Mouse (Mus musculus): ENCODE data around the gene Btf3l4. TPM values are rescaled to one million over a fixed set of nuclear protein-coding genes. Genes with fewer than 3 reads are reported as not detected.

Gene Btf3l4
- 10 to 100 TPM; 72.7 to 76.4 TPM for total RNA-seq (2021)
- long read RNA-seq, experiment 1, transcript Btf3l4-204 (6 exons, 3,141 nt), result major isoform, 64 of 84 reads
- long read RNA-seq, experiment 1, transcript Btf3l4-203 (6 exons, 1,033 nt), result minor isoform, 9 of 84 reads
- long read RNA-seq, experiment 1, partial matches to known transcripts, result 2 of 84 reads
- long read RNA-seq, experiment 1, other reads (novel, unspliced or antisense), result 3 of 84 reads
- long read RNA-seq, experiment 2, transcript Btf3l4-204 (6 exons, 3,141 nt), result major isoform, 53 of 66 reads
- long read RNA-seq, experiment 2, transcript Btf3l4-203 (6 exons, 1,033 nt), result minor isoform, 6 of 66 reads
- long read RNA-seq, experiment 2, partial matches to known transcripts, result 2 of 66 reads
- long read RNA-seq, experiment 2, other reads (novel, unspliced or antisense), result 1 of 66 reads

- DNase-seq, result peak; percentile 88
These were observed at the start of gene Btf3l4 for GRCm38 (mm10) chr4:108832916-108833827. Gene Btf3l4, minus strand, starts transcription at chr4:108833614.

GRCm38 (mm10) chr4:108878963-108879822, 45.8 kb upstream of the Btf3l4 start, which contains the start of gene Rab3b:
Gene Rab3b, plus strand, starts transcription at chr4:108879063.
- peak; percentile 42 for DNase-seq

DNA sequence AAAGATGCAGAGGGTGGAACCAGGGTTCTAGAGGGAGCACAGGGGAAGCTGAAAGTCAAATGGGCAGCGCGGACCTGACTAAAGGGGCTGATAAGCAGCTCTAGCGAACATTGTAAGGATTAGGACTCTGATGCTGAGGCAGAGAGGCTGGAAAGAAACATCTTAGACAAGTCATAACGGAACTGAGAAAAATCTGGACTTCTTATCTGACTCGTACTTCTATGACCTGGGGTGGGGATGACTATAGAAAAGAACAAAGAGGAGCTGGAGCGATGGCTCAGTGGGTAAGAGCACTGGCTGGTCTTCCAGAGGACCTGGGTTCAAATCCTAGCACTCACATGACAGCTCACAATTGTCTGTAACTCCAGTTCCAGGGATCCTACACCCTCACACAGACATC, 44.5 kb upstream of the Btf3l4 start:
- no peak for DNase-seq

GRCm38 (mm10) chr4:108873746-108874145, 40.3 kb upstream of the Btf3l4 start:
- DNase-seq, result no peak

DNA sequence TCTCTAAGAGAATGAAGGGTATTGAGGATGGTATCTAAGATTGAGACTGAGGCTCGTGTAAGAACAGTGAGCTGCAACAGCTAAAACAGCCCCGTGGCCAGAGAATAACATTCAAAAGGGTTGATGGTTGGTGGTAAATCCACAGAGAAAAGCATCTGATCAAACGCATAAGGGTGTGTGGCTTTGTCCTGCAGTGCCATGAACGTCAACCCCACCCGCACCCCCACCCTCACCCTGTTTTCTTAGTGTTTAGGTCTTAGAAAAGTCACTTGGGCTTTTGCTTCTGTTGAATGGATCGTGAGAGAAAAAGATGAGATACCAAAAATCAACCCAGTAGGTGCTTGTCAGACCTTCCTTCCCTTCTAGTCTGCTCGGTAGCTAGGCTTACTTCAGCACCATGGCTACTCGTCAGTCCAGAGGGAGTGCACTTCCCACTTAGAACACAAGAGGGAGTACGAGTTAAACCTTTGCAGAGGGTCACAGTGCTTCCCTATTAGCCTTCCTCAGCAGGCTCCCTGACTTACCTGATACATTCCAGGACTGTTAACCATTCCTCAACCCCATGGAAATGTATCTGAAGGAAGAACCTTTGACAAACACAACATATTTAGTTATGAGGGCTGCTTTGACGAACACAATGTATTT, 36.4 kb upstream of the Btf3l4 start:
- peak; percentile 71 for DNase-seq

DNA sequence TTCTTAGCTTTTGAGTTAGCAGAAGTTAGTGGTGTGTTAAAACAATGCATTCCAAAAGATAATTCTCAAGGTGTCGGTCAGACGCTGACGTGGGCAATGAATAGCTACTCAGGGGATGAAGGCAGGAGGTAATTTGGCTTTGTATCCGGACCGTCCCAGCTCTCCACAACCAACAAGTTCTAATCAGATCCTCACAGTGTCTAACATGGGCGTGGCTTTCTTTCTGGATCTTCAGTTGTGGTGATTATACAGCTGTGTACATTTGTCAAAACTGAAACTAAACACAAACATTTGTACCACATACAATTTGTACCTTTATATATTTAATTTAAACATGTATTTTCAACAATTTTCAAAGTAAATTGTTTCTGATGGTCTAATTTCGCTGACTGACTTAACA, 33.4 kb upstream of the Btf3l4 start:
- DNase-seq, result no peak

GRCm38 (mm10) chr4:108848505-108848848, 15.1 kb upstream of the Btf3l4 start, which contains the start of gene A730015C16Rik:
Gene A730015C16Rik, minus strand, starts transcription at chr4:108848619.
- peak; percentile 33 for DNase-seq

- peak; percentile 77 for DNase-seq
These were observed 14.5 kb upstream of the Btf3l4 start, which contains the start of gene Kti12 for GRCm38 (mm10) chr4:108847715-108848504. Gene Kti12, plus strand, starts transcription at chr4:108847785.

- DNase-seq, result no peak
These were observed 12.6 kb upstream of the Btf3l4 start for GRCm38 (mm10) chr4:108845824-108846569.

DNA sequence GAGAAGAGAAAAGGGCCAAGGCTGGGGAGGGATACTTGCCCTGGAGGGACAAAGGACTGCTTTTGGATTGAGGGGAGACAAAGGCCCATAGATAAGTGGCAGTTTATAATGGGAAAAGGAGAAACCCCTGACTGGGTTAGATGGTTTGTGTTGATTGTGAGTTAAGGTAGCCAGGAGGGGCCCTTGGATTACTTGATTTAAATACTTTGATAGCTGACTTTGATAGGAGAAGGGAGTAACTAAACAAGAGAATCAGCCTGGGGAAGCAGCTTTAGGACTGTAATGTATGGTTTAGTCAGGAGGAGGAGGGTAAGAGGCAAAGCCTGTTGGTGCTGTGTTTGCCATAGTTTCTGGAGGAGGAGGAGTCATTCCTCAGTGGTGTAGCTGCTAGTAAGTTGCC, 9.9 kb upstream of the Btf3l4 start:
- DNase-seq, result no peak

DNA sequence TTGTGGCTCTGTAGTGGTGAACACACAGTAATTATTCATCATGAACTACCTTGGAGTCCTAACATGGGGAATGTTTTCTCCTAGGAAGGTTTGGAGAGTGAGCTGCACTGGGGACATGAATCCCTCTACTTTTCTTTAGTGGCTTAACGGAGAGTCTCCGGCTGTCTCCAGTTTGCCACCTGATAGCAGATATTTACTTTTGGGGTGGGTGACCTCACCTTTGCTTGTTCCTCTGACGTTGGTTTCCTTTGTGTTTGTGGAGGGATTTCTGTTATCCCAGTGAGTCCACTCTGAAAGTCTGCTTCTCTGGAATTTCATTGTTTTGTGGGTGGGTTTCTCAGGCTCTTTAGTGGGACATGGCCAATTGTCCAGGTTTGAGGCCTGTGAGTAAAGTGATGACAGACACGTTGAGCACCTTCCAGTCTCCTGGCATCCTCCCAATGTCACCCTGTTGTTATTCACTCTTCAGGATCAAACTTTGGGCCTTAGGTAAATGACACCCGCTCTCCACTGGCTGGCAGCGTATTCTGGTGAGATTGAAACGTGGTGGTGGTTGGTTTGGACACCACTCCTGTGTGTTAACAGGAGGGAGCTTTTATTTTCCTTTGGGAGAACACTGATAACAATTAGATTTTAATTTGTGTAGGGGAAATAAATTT, 8.6 kb upstream of the Btf3l4 start:
- no peak for DNase-seq

DNA sequence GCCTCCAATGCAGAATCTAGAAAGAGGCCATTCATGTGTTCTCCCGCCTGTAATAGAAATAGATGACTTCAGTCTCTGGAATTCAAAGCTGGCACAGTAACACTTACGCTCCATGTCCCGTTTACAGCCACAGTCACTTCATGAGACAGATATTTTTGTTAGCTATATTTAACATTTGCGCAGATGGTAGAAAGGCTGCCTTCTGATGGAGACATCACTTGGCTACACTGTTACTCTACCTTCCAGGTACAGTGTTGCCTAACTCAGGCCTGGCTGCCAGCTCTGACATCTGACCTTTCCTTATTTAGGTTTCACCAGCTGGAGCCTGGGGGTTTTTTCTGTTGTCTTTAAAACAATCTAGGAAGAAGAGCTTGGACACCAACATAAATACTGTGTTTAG, 4.6 kb upstream of the Btf3l4 start:
- DNase-seq, result no peak

GRCm38 (mm10) chr4:108835496-108835895, 2.1 kb upstream of the Btf3l4 start:
- no peak for DNase-seq

- DNase-seq, result peak; percentile 16
These were observed 1.5 kb upstream of the Btf3l4 start for GRCm38 (mm10) chr4:108834971-108835311.

GRCm38 (mm10) chr4:108834115-108834970, 929 bp upstream of the Btf3l4 start, which contains the start of gene Txndc12:
Gene Txndc12, plus strand, starts transcription at chr4:108834601.
- DNase-seq, result peak; percentile 66

- DNase-seq, result no peak
These were observed 357 bp upstream of the Btf3l4 start for GRCm38 (mm10) chr4:108833828-108834114.

DNA sequence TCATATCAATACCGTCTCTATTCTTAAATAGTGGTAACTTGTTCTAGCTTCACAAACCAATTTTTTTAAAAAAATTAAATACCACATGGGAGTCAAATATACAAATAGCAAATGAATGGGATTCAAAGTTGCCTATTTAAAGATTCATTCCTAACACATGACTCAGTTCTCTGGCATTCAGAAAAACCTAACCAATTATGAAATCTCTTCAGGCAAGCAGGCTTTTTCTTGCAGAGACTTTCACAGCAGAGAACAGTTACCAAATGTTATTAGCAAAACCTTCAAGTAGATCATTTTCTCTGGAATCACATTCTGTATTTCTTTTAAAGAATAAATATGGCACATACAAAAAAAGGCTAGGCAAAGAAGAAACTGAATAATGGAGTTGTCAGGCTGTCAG, 2.7 kb downstream of the Btf3l4 start:
- no peak for DNase-seq

- DNase-seq, result no peak
These were observed 6.8 kb downstream of the Btf3l4 start for GRCm38 (mm10) chr4:108826643-108827042.

DNA sequence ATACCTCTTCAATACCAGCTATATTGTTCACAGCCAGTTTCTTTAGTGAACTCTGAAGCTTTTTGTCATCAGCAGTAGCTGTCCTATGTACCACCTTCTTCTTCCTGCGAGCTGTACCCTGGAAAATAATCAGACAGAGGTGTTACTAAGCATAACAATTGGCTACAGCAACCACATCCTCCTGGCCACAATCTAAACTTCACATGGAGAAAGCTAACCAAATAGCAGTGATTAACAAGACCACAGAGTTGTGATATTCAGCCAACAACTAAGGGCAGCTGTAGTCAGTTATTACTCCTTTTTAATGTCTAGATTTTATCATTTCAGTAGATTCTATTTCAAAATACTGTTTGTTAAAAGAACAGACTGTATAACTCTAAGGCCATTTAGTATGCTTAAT, 7.3 kb downstream of the Btf3l4 start:
- DNase-seq, result no peak
